Mouse (Mus musculus): ENCODE results near the gene Cacna2d3.

GRCm38 (mm10) chr14:29086528-29086927 lies 635.1 kb downstream of the Cacna2d3 start:
- TF ChIP-seq CTCF (IDR thresholded peaks at IDR 0.05; ENCODE audit: insufficient read depth, low read depth, low read length) (no peak), POLR2A (IDR thresholded peaks at IDR 0.05; ENCODE audit: insufficient read depth, low read depth, low read length) (no peak)

Measured in olfactory bulb, adult 2 months (tissue).